Mouse (Mus musculus): ENCODE measurements around the gene Clmn. TPM values are rescaled to one million over a fixed set of nuclear protein-coding genes. Genes with fewer than 3 reads are reported as not detected.

The Clmn gene
- polyA plus RNA-seq, 1 experiment from 2014 or later = 2.0 TPM

DNA sequence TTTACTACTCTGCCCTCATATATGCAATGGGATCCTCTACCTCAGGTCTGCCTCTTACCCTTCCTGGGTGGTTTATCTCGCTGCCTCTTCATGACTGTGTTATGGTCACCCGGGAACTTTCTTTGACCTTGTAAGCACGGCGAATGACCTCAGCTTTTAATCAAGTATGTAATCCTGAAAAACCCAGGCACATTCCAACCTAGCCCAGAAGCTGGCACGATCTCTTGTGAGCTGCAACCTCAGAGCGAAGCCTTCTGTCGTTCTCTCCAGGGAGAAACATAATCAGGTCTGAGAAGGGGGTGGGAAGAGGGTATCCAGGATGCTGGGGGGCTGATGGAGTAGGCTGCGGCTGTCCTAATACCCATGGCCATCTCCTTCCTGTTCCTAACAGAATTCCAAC, 45.8 kb downstream of the Clmn start:
- no peaks in the 10 kb centered on the region for H3K9me3 ChIP-seq (ENCODE audit: low read length)
- ATAC-seq (no peak), DNase-seq (ENCODE audit: low spot score) (no peak)
- WGBS = 55% methylated on average over 8 of the region's 8 CpGs
- no peak overlapping the region for H3K9ac ChIP-seq (replicated peaks; ENCODE audit: low read depth)
- no peak overlapping the region for H3K4me3 ChIP-seq (ENCODE audit: low read depth, low read length)
- no peak overlapping the region for H3K4me2 ChIP-seq (replicated peaks; ENCODE audit: low read depth, low read length)
- TF ChIP-seq CTCF (IDR thresholded peaks at IDR 0.05) (no peak), EP300 (IDR thresholded peaks at IDR 0.05) (no peak)
- H3K27ac ChIP-seq (ENCODE audit: low read length) = no peak overlapping the region
- H3K36me3 ChIP-seq (ENCODE audit: insufficient read depth, low read length) = no peaks in the 10 kb centered on the region
- peaks cover 7% of the 10 kb centered on the region; the same call in 1 of the 2 replicates for H3K4me1 ChIP-seq (ENCODE audit: insufficient read depth, low read depth, low read length)
- no peaks in the 10 kb centered on the region for H3K27me3 ChIP-seq (replicated peaks; ENCODE audit: insufficient read depth, low read length)

- Histone ChIP-seq H3K4me2 (replicated peaks; ENCODE audit: low read depth, low read length) (0 out of 2 replicates have a peak overlapping the region, but pooled peaks have one; percentile 6), H3K4me3 (ENCODE audit: low read depth, low read length) (no peak overlapping the region), H3K4me1 (ENCODE audit: insufficient read depth, low read depth, low read length) (0 out of 2 replicates have a peak, but pooled peaks cover 3% of the 10 kb centered on the region), H3K9ac (replicated peaks; ENCODE audit: low read depth) (no peak overlapping the region), H3K9me3 (ENCODE audit: low read length) (no peaks in the 10 kb centered on the region), H3K27me3 (replicated peaks; ENCODE audit: insufficient read depth, low read length) (no peaks in the 10 kb centered on the region), H3K36me3 (ENCODE audit: insufficient read depth, low read length) (no peaks in the 10 kb centered on the region), H3K27ac (ENCODE audit: low read length) (no peak overlapping the region)
- ATAC-seq = peak; percentile 41; the same call in 1 of the 2 replicates
- TF ChIP-seq CTCF (IDR thresholded peaks at IDR 0.05) = no peak
- no peak for TF ChIP-seq EP300 (IDR thresholded peaks at IDR 0.05)
- DNase-seq (ENCODE audit: low spot score) = peak; percentile 48
- WGBS = 50% methylated on average over 7 of the region's 7 CpGs
These were observed 46.8 kb downstream of the Clmn start for GRCm38 (mm10) chr12:104818057-104818456.

- Histone ChIP-seq H3K36me3 (ENCODE audit: insufficient read depth, low read length) (no peaks in the 10 kb centered on the region), H3K4me1 (ENCODE audit: insufficient read depth, low read depth, low read length) (0 out of 2 replicates have a peak, but pooled peaks cover 3% of the 10 kb centered on the region), H3K4me3 (ENCODE audit: low read depth, low read length) (no peak overlapping the region), H3K9me3 (ENCODE audit: low read length) (no peaks in the 10 kb centered on the region), H3K4me2 (replicated peaks; ENCODE audit: low read depth, low read length) (0 out of 2 replicates have a peak overlapping the region, but pooled peaks have one; percentile 6), H3K27ac (ENCODE audit: low read length) (no peak overlapping the region), H3K9ac (replicated peaks; ENCODE audit: low read depth) (no peak overlapping the region), H3K27me3 (replicated peaks; ENCODE audit: insufficient read depth, low read length) (no peaks in the 10 kb centered on the region)
- no peak for TF ChIP-seq EP300 (IDR thresholded peaks at IDR 0.05)
- TF ChIP-seq CTCF (IDR thresholded peaks at IDR 0.05) = no peak
- DNase-seq (ENCODE audit: low spot score) (no peak), ATAC-seq (no peak)
- WGBS = 33% methylated on average over 10 of the region's 12 CpGs
These were observed 47.6 kb downstream of the Clmn start for GRCm38 (mm10) chr12:104817172-104817866.

DNA sequence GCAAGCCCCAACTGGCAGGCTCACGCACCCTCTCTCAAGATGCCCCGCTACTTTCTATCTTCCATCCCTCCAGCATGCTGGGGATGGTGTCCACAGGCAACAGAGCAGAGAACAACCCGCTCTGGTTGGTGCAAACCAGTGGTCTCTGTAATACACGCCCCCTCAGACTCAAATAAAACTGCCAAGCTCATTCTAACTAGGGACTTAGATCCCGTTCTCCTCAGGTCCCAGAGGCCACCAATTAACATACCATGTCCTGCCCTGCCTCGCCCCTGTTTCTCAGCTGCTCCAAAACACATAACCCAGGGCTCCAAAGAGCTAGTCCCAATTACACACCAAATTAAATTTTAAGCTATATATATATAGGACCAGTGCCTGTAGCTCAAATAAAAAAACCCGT, 50.6 kb downstream of the Clmn start:
- ATAC-seq = no peak
- Histone ChIP-seq H3K27ac (ENCODE audit: low read length) (no peak overlapping the region), H3K9ac (replicated peaks; ENCODE audit: low read depth) (no peak overlapping the region), H3K4me3 (ENCODE audit: low read depth, low read length) (no peak overlapping the region), H3K4me2 (replicated peaks; ENCODE audit: low read depth, low read length) (no peak overlapping the region), H3K9me3 (ENCODE audit: low read length) (no peaks in the 10 kb centered on the region), H3K27me3 (replicated peaks; ENCODE audit: insufficient read depth, low read length) (no peaks in the 10 kb centered on the region), H3K36me3 (ENCODE audit: insufficient read depth, low read length) (no peaks in the 10 kb centered on the region), H3K4me1 (ENCODE audit: insufficient read depth, low read depth, low read length) (0 out of 2 replicates have a peak, but pooled peaks cover 3% of the 10 kb centered on the region)
- TF ChIP-seq CTCF (IDR thresholded peaks at IDR 0.05) = no peak
- no peak for TF ChIP-seq EP300 (IDR thresholded peaks at IDR 0.05)
- WGBS = 84% methylated on average over 7 of the region's 7 CpGs
- no peak for DNase-seq (ENCODE audit: low spot score)

GRCm38 (mm10) chr12:104813762-104814161, 51.1 kb downstream of the Clmn start:
- Histone ChIP-seq H3K9me3 (ENCODE audit: low read length) (no peaks in the 10 kb centered on the region), H3K4me3 (ENCODE audit: low read depth, low read length) (no peak overlapping the region), H3K27ac (ENCODE audit: low read length) (no peak overlapping the region), H3K4me1 (ENCODE audit: insufficient read depth, low read depth, low read length) (0 out of 2 replicates have a peak, but pooled peaks cover 3% of the 10 kb centered on the region), H3K36me3 (ENCODE audit: insufficient read depth, low read length) (no peaks in the 10 kb centered on the region), H3K4me2 (replicated peaks; ENCODE audit: low read depth, low read length) (no peak overlapping the region), H3K9ac (replicated peaks; ENCODE audit: low read depth) (no peak overlapping the region), H3K27me3 (replicated peaks; ENCODE audit: insufficient read depth, low read length) (no peaks in the 10 kb centered on the region)
- no peak for DNase-seq (ENCODE audit: low spot score)
- 89% methylated on average over 13 of the region's 13 CpGs for WGBS
- ATAC-seq = no peak
- TF ChIP-seq CTCF (IDR thresholded peaks at IDR 0.05) (no peak), EP300 (IDR thresholded peaks at IDR 0.05) (no peak)

GRCm38 (mm10) chr12:104812711-104813110, 52.2 kb downstream of the Clmn start:
- ATAC-seq = no peak
- no peaks in the 10 kb centered on the region for H3K9me3 ChIP-seq (ENCODE audit: low read length)
- no peak for DNase-seq (ENCODE audit: low spot score)
- no peak overlapping the region for H3K4me2 ChIP-seq (replicated peaks; ENCODE audit: low read depth, low read length)
- 0 out of 2 replicates have a peak, but pooled peaks cover 3% of the 10 kb centered on the region for H3K4me1 ChIP-seq (ENCODE audit: insufficient read depth, low read depth, low read length)
- TF ChIP-seq CTCF (IDR thresholded peaks at IDR 0.05) (peak; percentile 60), EP300 (IDR thresholded peaks at IDR 0.05) (no peak)
- H3K4me3 ChIP-seq (ENCODE audit: low read depth, low read length) = no peak overlapping the region
- no peak overlapping the region for H3K9ac ChIP-seq (replicated peaks; ENCODE audit: low read depth)
- H3K27me3 ChIP-seq (replicated peaks; ENCODE audit: insufficient read depth, low read length) = no peaks in the 10 kb centered on the region
- no peak overlapping the region for H3K27ac ChIP-seq (ENCODE audit: low read length)
- 81% methylated on average over 4 of the region's 4 CpGs for whole genome bisulfite sequencing
- H3K36me3 ChIP-seq (ENCODE audit: insufficient read depth, low read length) = no peaks in the 10 kb centered on the region
